Mouse (Mus musculus) midbrain, embryonic 12.5 days (tissue): Measurements from ENCODE around the gene Brca1. TPM values are rescaled to one million over a fixed set of nuclear protein-coding genes. Genes with fewer than 3 reads are reported as not detected.
"Not testable (repeated sequence)": the region's sequence is repeated elsewhere in the genome, so short reads cannot be mapped to it uniquely, and the experiment has no call there.

Experiments
- ATAC-seq: fragments of 200-750 bp; cut with Nextera tagmentation; 2 replicates; pipeline ENCODE4 v1.8.0; 2017; ENCODE audit warnings: low read depth, moderate TSS enrichment, moderate library complexity; ENCODE audit not compliant: low FRiP score
- H3K27ac ChIP-seq: fragments of 300-500 bp; sonication (generic); replicated peaks from 2 replicates; pipeline ENCODE4 v1.5.1; 2016; ENCODE audit warnings: mild to moderate bottlenecking
- H3K27me3 ChIP-seq: fragments of 300-500 bp; sonication (generic); 2 replicates; pipeline ENCODE4 v1.6.1; 2016; ENCODE audit warnings: mild to moderate bottlenecking
- H3K36me3 ChIP-seq: fragments of 300-500 bp; sonication (generic); 2 replicates; pipeline ENCODE4 v1.6.1; 2016
- H3K4me1 ChIP-seq: fragments of 300-500 bp; sonication (generic); 2 replicates; pipeline ENCODE4 v1.6.1; 2016
- H3K4me2 ChIP-seq: fragments of 300-500 bp; sonication (generic); replicated peaks from 2 replicates; pipeline ENCODE4 v1.6.1; 2016; ENCODE audit warnings: mild to moderate bottlenecking, moderate library complexity
- H3K4me3 ChIP-seq: fragments of 300-500 bp; sonication (generic); 2 replicates; pipeline ENCODE4 v1.5.1; 2016; ENCODE audit warnings: mild to moderate bottlenecking
- H3K9ac ChIP-seq: fragments of 300-500 bp; sonication (generic); replicated peaks from 2 replicates; pipeline ENCODE4 v1.6.1; 2016; ENCODE audit warnings: mild to moderate bottlenecking, moderate library complexity
- H3K9me3 ChIP-seq: fragments of 300-500 bp; sonication (generic); 2 replicates; pipeline ENCODE4 v1.6.1; 2016; ENCODE audit warnings: mild to moderate bottlenecking
- WGBS: fragments of 180-500 bp; shearing (Covaris S2); methylation state at CpG from one replicate; pipeline ENCODE4 v1.1.7; 2016; 5-methylcytosine and 5-hydroxymethylcytosine counted together
- polyA plus RNA-seq: library from polyadenylated mRNA; unstranded; fragments of >200 nt; fragmentation: Nextera tagmentation; extraction: Ambion mirVana; gene quantifications from 2 replicates; pipeline ENCODE4 v1.2.1, GENCODE M21; 2016

Brca1 gene
- polyA plus RNA-seq = 16.1 and 21.1 TPM in 2 replicates

DNA sequence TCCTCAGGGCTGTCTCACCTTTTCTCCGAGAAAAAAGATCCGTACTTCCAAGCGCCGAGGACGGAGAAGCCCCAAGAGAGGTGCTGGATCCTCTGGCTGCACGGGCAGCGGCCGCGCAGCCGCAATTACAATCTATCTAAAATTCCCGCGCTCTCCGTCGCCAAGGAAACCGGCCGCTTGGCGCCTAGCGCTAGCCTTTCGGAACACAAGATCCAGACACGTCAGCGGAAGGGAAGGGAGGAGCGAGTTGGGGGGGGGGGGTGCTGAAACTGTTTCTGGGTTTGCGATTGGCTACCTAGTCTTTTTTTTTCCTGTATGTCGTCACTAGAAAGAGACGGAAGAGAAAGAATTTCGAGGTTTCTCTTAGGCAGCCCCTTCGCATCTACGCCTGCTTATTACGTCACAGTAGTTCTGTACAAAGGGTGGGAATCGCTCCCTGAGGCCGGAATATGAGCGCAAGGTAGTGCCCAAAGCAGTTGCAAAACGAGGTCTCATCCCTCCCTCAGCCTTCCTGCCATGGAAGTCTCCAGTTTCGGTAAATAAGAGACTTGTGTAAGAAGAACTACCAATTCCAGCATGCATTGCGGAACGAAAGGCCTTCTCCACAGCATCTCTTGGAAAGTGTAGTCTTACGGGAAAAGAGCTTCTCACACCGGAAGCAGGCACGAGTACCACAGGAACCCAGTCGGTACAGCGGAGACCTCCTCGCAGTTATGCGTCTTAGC is at the start of gene Brca1, which contains the start of gene Nbr1:
Gene Brca1, minus strand, starts transcription at position 205 of the 725 bp plus-strand sequence.
Gene Nbr1, plus strand, starts transcription at position 399 of the 725 bp plus-strand sequence.
- peak within 1 kb of the TSS; percentile 65 for H3K4me2 ChIP-seq
- peak; percentile 85 for ATAC-seq
- H3K27me3 ChIP-seq = no peaks in the 10 kb centered on the region
- H3K27ac ChIP-seq = peak within 1 kb of the TSS; percentile 93
- H3K4me3 ChIP-seq = peak within 1 kb of the TSS; percentile 63
- H3K9ac ChIP-seq = peak within 1 kb of the TSS; percentile 75
- WGBS = under 1% methylated on average over 43 of the region's 43 CpGs
- no peaks in the 10 kb centered on the region for H3K9me3 ChIP-seq
- H3K36me3 ChIP-seq = peaks cover 15% of the 10 kb centered on the region
- peaks cover 25% of the 10 kb centered on the region for H3K4me1 ChIP-seq

DNA sequence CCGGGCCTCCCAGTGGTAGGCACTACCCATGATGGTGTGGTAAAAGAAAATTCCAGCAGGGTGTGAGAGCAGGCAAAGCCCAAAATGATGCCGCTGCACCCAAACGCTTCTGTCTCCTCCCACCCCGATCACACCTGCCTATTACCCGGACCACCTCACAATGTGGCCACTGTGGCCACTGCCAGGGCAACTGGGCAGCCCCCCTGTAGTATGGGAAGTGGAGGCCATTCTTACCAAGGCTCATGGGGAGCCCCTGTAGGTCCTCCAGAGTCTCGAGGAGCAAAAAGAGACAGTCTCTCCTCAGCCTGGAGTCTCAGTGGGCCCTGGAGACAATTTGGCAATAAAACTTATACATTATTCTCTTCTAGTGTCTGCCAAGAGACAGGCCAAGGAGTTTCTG is 47.4 kb upstream of the Brca1 start, which contains the start of gene Gm11634:
Gene Gm11634, minus strand, starts transcription at position 101 of the 400 bp plus-strand sequence.
- Histone ChIP-seq H3K27me3 (0 out of 2 replicates have a peak, but pooled peaks cover 10% of the 10 kb centered on the region), H3K4me1 (no peaks in the 10 kb centered on the region), H3K36me3 (no peaks in the 10 kb centered on the region), H3K4me3 (no peak within 1 kb of the TSS), H3K9me3 (no peaks in the 10 kb centered on the region), H3K4me2 (no peak within 1 kb of the TSS), H3K9ac (no peak within 1 kb of the TSS), H3K27ac (no peak within 1 kb of the TSS)
- WGBS = 81% methylated on average over 6 of the region's 6 CpGs
- ATAC-seq = no peak

DNA sequence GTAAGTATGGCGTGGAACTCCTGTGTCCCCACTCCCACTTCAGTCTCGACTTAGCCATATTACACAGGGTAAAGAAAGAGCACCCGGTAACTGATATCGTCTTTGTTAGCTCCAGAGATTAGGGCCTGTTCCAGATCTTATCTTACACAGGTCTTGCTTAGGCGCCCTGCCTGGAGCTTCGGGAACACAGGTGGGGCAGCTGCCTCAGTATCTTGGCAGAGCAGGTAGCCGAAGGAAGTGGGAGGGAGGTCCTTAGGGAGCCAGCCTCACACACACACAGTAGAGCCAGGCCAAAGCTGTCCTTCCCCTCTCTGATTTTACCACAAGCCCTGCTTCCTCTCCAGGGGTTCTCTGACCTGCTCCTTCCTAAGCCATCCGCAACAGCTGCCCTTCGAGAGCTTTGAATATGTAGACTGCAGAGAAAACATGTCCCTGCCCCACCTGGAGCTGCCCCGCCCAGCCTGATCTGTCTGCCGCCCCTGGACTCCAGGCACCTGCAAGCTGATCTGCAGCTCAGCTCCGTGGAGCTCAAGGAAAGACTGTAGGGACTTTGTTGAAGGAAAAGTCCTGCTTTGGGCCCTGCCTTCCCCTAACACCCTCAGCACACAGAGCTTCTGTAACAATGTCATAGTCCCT is 38.4 kb upstream of the Brca1 start:
- Histone ChIP-seq H3K4me1 (no peaks in the 10 kb centered on the region), H3K9ac (no peak overlapping the region), H3K27me3 (no peaks in the 10 kb centered on the region), H3K9me3 (no peaks in the 10 kb centered on the region), H3K27ac (no peak overlapping the region), H3K4me2 (no peak overlapping the region), H3K36me3 (peaks cover 10% of the 10 kb centered on the region; the same call in 1 of the 2 replicates), H3K4me3 (no peak overlapping the region)
- WGBS = 82% methylated on average over 12 of the region's 12 CpGs
- no peak for ATAC-seq

GRCm38 (mm10) chr11:101589444-101589843 is 37.7 kb upstream of the Brca1 start:
- Histone ChIP-seq H3K36me3 (peaks cover 10% of the 10 kb centered on the region; the same call in 1 of the 2 replicates), H3K4me2 (no peak overlapping the region), H3K4me1 (no peaks in the 10 kb centered on the region), H3K4me3 (no peak overlapping the region), H3K27ac (no peak overlapping the region), H3K9ac (no peak overlapping the region), H3K27me3 (no peaks in the 10 kb centered on the region), H3K9me3 (no peaks in the 10 kb centered on the region)
- WGBS = 34% methylated on average over 5 of the region's 5 CpGs
- ATAC-seq = no peak

- WGBS = 94% methylated on average over 7 of the region's 7 CpGs
Observed at GRCm38 (mm10) chr11:101588868-101589267, 37.1 kb upstream of the Brca1 start.

GRCm38 (mm10) chr11:101587676-101588075 is 35.9 kb upstream of the Brca1 start:
- H3K9ac ChIP-seq = no peak overlapping the region
- H3K36me3 ChIP-seq = peaks cover 10% of the 10 kb centered on the region; the same call in 1 of the 2 replicates
- no peak for ATAC-seq
- no peaks in the 10 kb centered on the region for H3K9me3 ChIP-seq
- H3K4me3 ChIP-seq = no peak overlapping the region
- no peaks in the 10 kb centered on the region for H3K27me3 ChIP-seq
- H3K4me1 ChIP-seq = no peaks in the 10 kb centered on the region
- WGBS = 90% methylated on average over 10 of the region's 10 CpGs
- H3K4me2 ChIP-seq = no peak overlapping the region
- no peak overlapping the region for H3K27ac ChIP-seq

More at GRCm38 (mm10) chr11:101588868-101589267, 37.1 kb upstream of the Brca1 start:
- no peaks in the 10 kb centered on the region for H3K27me3 ChIP-seq
- H3K9ac ChIP-seq = no peak overlapping the region
- H3K9me3 ChIP-seq = no peaks in the 10 kb centered on the region
- peaks cover 10% of the 10 kb centered on the region; the same call in 1 of the 2 replicates for H3K36me3 ChIP-seq
- ATAC-seq = no peak
- no peak overlapping the region for H3K27ac ChIP-seq
- no peak overlapping the region for H3K4me2 ChIP-seq
- no peak overlapping the region for H3K4me3 ChIP-seq
- no peaks in the 10 kb centered on the region for H3K4me1 ChIP-seq

DNA sequence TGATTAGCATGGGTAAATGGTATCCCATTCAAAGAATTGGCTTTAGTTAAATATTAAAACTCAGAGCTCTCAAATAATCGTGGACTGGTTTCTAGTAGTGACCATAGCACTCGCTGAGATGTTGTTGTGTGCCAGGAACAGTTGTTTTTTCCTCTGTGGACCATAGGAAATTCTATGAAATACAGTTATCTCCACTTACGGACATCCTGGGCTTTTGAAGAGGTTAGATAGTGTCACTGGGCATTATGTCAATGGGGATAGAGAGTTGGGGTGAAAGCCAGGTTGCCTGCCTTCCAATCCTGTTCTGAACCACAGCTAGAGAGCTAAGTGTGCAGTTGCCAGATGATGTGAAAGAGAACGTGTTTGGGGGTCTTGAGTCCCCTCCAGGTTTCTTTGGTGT is 34.0 kb upstream of the Brca1 start:
- WGBS = 87% methylated on average over 4 of the region's 4 CpGs
- Histone ChIP-seq H3K4me2 (no peak overlapping the region), H3K9me3 (no peaks in the 10 kb centered on the region), H3K4me3 (no peak overlapping the region), H3K27me3 (no peaks in the 10 kb centered on the region), H3K9ac (no peak overlapping the region), H3K4me1 (peaks cover 8% of the 10 kb centered on the region), H3K36me3 (peaks cover 14% of the 10 kb centered on the region), H3K27ac (no peak overlapping the region)
- no peak for ATAC-seq

DNA sequence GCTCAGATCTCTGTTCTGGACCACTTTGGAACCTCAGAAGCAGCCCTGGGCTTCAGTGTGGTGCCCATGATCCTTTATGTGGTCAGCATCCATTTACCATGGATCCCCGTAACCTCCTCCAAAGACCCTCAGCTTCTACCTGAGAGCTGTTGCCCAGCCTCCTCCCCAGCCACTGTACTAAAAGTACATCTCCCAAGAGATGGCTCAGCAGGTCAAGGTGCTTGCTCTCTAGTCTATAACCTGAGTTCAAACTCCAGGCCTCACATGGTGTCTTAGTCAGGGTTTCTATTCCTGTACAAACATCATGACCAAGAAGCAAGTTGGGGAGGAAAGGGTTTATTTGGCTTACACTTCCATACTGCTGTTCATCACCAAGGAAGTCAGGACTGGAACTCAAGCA is 33.3 kb upstream of the Brca1 start:
- ATAC-seq, H3K4me3 ChIP-seq, H3K9ac ChIP-seq, H3K9me3 ChIP-seq, H3K27ac ChIP-seq, H3K27me3 ChIP-seq, H3K4me2 ChIP-seq, H3K4me1 ChIP-seq: not testable (repeated sequence)
- peaks cover 22% of the 10 kb centered on the region for H3K36me3 ChIP-seq
- whole genome bisulfite sequencing = 97% methylated on average over 1 of the region's 1 CpGs

DNA sequence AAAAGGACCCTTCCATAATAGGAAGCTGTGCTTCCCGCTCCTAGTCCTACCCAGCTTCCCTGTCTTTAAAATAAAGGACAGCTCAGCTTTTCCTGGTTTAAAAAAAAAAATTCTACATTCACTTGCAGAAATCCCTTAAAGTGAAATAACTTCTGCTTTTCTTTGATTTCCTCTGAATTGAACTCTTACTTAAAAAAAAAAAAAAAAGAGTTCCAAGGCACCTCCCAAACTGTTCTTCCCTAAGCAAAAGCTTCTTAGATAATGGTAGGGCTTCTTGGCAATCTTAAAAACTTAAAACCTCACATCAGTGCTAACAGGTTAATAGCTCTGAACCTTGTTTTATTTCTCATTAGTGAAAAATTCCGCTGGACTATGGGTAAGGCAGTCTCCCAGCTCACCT is 31.4 kb upstream of the Brca1 start:
- Histone ChIP-seq H3K4me2 (no peak overlapping the region), H3K9me3 (no peaks in the 10 kb centered on the region), H3K36me3 (peaks cover 38% of the 10 kb centered on the region), H3K27ac (no peak overlapping the region), H3K4me1 (peaks cover 8% of the 10 kb centered on the region), H3K9ac (no peak overlapping the region), H3K27me3 (no peaks in the 10 kb centered on the region), H3K4me3 (no peak overlapping the region)
- 93% methylated on average over 2 of the region's 2 CpGs for WGBS
- ATAC-seq = no peak

DNA sequence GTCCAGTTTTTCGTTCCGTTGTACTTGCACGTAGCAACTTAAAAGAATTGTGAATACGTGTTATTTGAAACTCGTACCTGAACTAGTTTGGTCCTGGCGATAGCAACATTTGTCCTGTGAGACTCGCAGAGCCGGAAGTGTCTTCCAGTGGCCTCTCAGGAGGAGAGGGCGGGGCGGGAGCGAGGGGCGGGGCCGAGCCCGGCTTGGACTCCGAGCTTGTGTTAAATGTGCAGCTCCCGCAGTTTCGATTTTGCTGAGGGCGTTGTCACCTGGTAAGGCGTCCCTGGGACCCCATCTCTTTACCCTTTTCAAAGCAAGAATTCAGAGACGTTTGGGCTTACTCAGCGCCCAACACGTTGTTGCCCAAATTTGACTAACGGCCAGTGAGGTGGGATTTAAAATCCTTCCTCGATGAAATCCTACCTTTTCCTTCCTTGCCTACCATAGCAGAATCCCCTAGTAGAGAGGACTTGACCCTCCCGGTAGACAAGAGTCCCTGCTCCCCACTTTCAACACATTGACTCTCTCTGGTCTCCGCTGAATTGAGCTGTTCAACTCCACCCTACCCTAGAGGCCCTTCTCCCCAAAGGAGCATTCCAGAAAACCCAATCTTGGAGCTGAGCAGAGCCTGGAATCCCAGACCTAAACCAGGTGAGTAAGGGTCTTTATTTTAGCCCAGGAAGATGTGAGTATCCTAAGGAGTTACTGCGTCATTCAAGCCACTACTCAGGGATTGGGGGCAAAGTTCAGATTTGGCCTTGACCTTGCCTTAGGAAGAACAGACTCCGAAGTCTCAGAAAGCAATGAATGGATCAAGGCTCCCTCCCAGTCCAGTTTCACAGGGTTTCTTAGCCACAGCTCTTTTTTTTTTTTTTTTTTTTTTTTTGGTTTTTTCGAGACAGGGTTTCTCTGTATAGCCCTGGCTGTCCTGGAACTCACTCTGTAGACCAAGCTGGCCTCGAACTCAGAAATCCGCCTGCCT is 30.6 kb upstream of the Brca1 start, which contains the start of gene Tmem106a:
Gene Tmem106a, plus strand, starts transcription at position 189 of the 982 bp plus-strand sequence.
- Histone ChIP-seq H3K36me3 (peaks cover 47% of the 10 kb centered on the region), H3K27ac (no peak within 1 kb of the TSS), H3K4me1 (peaks cover 8% of the 10 kb centered on the region), H3K4me3 (peak within 1 kb of the TSS; percentile 31), H3K27me3 (no peaks in the 10 kb centered on the region), H3K9me3 (no peaks in the 10 kb centered on the region), H3K4me2 (peak within 1 kb of the TSS; percentile 52), H3K9ac (peak within 1 kb of the TSS; percentile 37)
- WGBS = 21% methylated on average over 30 of the region's 31 CpGs
- ATAC-seq = no peak

DNA sequence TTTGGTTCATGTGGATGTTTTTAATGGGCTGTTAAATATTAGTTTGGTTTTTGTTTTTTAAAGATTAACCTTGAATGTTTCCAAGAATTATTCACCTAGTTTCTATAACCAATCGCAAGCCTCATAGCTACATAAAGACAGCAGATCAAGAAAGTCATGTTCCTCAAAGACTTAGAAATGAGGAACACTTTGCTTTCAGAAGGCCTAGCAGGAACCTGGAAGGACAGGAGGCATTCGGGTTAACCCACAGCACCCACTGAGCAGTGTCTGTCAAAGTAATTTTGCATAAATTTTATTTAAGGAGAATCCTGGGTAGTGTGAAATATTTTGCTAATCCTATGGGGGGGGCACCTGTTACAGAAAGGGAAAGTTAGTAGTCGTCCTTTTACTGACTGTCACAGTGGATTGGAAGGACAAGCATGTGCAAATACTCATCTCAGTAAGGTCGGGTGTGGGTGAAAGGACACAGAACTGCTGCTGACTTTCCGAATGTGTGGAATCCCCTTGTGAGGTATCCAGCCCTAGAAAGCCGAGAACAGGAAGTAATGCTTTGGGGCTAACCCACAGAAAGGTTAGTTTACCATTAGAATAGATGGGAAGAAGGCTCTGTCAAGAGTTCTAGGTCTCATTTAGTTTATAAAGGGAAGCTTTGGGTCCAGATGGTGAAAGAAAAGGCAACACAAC is 29.5 kb upstream of the Brca1 start:
- no peak overlapping the region for H3K9ac ChIP-seq
- no peak overlapping the region for H3K4me2 ChIP-seq
- no peak overlapping the region for H3K4me3 ChIP-seq
- no peak for ATAC-seq
- no peaks in the 10 kb centered on the region for H3K27me3 ChIP-seq
- 72% methylated on average over 6 of the region's 6 CpGs for WGBS
- H3K4me1 ChIP-seq = peaks cover 8% of the 10 kb centered on the region
- no peak overlapping the region for H3K27ac ChIP-seq
- H3K36me3 ChIP-seq = peaks cover 51% of the 10 kb centered on the region
- no peaks in the 10 kb centered on the region for H3K9me3 ChIP-seq
